Mouse (Mus musculus): ENCODE results near the gene Pklr. TPM values are rescaled to one million over a fixed set of nuclear protein-coding genes. Genes with fewer than 3 reads are reported as not detected.

Gene Pklr
- polyA plus RNA-seq, 1 experiment from 2014 or later = 162 TPM

DNA sequence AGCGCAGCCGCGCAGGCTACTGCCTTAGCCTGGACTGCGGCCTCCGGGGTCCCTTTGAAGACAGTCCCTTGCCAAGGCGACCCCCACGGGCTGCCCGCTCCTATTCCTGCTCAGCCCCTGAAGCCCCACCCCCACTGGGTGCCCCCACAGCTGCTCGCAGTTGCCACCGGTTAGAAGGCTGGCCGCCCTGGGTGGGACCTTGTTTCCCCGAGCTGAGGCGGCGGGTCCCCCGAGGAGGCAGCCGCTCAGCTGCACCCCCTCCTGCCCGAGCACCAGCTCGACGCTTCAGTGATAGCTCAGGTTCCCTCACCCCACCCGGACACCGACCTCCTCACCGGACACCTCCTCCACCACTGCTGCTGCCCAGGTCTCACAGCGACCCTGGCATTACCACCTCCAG is 51.3 kb downstream of the Pklr start:
- Histone ChIP-seq H3K36me3 (peaks cover 14% of the 10 kb centered on the region), H3K4me1 (peaks cover 64% of the 10 kb centered on the region), H3K27ac (no peak overlapping the region), H3K27me3 (replicated peaks) (peaks cover 10% of the 10 kb centered on the region; the same call in 1 of the 2 replicates), H3K4me2 (no peak overlapping the region; the same call in 1 of the 2 replicates), H3K9ac (no peak overlapping the region), H3K9me3 (replicated peaks) (no peaks in the 10 kb centered on the region), H3K4me3 (no peak overlapping the region)
- no peak for ATAC-seq
- 52% methylated on average over 23 of the region's 23 CpGs for WGBS (ENCODE audit: insufficient replicate concordance)

- Histone ChIP-seq H3K36me3 (peaks cover 9% of the 10 kb centered on the region), H3K9ac (no peak overlapping the region), H3K27me3 (replicated peaks) (peaks cover 10% of the 10 kb centered on the region; the same call in 1 of the 2 replicates), H3K9me3 (replicated peaks) (no peaks in the 10 kb centered on the region), H3K27ac (no peak overlapping the region), H3K4me1 (peaks cover 57% of the 10 kb centered on the region), H3K4me2 (no peak overlapping the region), H3K4me3 (no peak overlapping the region)
- no peak for ATAC-seq
- 55% methylated on average over 18 of the region's 18 CpGs for WGBS (ENCODE audit: insufficient replicate concordance)
These were observed 51.9 kb downstream of the Pklr start for GRCm38 (mm10) chr3:89187690-89188477.

- H3K4me3 ChIP-seq = no peak overlapping the region
- no peak overlapping the region for H3K9ac ChIP-seq
- ATAC-seq = no peak
- H3K4me2 ChIP-seq = no peak overlapping the region
- peaks cover 10% of the 10 kb centered on the region; the same call in 1 of the 2 replicates for H3K27me3 ChIP-seq (replicated peaks)
- H3K9me3 ChIP-seq (replicated peaks) = no peaks in the 10 kb centered on the region
- peaks cover 9% of the 10 kb centered on the region for H3K36me3 ChIP-seq
- peaks cover 51% of the 10 kb centered on the region for H3K4me1 ChIP-seq
- H3K27ac ChIP-seq = no peak overlapping the region
- 69% methylated on average over 12 of the region's 12 CpGs for WGBS (ENCODE audit: insufficient replicate concordance)
These were observed 52.5 kb downstream of the Pklr start for GRCm38 (mm10) chr3:89188478-89188875.

- H3K27me3 ChIP-seq (replicated peaks) = peaks cover 10% of the 10 kb centered on the region; the same call in 1 of the 2 replicates
- ATAC-seq = no peak
These were observed 54.5 kb downstream of the Pklr start for GRCm38 (mm10) chr3:89190436-89190835.

DNA sequence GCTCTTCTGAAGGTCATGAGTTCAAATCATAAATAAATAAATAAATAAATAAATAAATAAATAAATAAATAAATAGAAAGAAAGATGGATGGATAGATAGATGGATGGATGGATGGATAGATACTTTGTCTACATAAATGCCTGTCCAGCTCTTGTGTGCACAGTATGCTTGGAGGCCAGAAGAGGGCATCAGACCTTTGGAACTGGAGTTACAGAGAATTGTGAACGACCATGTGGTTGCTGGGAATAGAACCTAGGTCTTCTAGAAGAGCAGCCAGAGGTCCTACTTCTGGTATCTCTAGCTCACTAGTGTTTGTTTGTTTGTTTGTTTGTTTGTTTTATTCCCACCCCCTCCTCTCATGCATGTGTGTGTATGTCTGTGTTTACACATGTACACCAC is 57.4 kb downstream of the Pklr start:
- no peaks in the 10 kb centered on the region for H3K9me3 ChIP-seq (replicated peaks)
- no peak overlapping the region for H3K4me3 ChIP-seq
- peaks cover 10% of the 10 kb centered on the region; the same call in 1 of the 2 replicates for H3K27me3 ChIP-seq (replicated peaks)
- H3K9ac ChIP-seq = no peak overlapping the region
- H3K4me1 ChIP-seq = peaks cover 38% of the 10 kb centered on the region
- H3K36me3 ChIP-seq = peaks cover 5% of the 10 kb centered on the region
- 48% methylated on average over 1 of the region's 1 CpGs for WGBS (ENCODE audit: insufficient replicate concordance)
- no peak overlapping the region for H3K27ac ChIP-seq
- no peak overlapping the region for H3K4me2 ChIP-seq
- no peak for ATAC-seq

More at GRCm38 (mm10) chr3:89190436-89190835, 54.5 kb downstream of the Pklr start:
- H3K9ac ChIP-seq = no peak overlapping the region
- H3K4me2 ChIP-seq = no peak overlapping the region
- peaks cover 9% of the 10 kb centered on the region for H3K36me3 ChIP-seq
- no peaks in the 10 kb centered on the region for H3K9me3 ChIP-seq (replicated peaks)
- H3K4me1 ChIP-seq = peaks cover 43% of the 10 kb centered on the region
- H3K27ac ChIP-seq = no peak overlapping the region
- 16% methylated on average over 8 of the region's 8 CpGs for WGBS (ENCODE audit: insufficient replicate concordance)
- no peak overlapping the region for H3K4me3 ChIP-seq

- 79% methylated on average over 2 of the region's 2 CpGs for WGBS (ENCODE audit: insufficient replicate concordance)
These were observed 57.9 kb downstream of the Pklr start for GRCm38 (mm10) chr3:89193853-89194252.

More at GRCm38 (mm10) chr3:89193853-89194252, 57.9 kb downstream of the Pklr start:
- Histone ChIP-seq H3K27ac (no peak overlapping the region), H3K4me2 (no peak overlapping the region), H3K36me3 (0 out of 2 replicates have a peak, but pooled peaks cover under 1% of the 10 kb centered on the region), H3K9me3 (replicated peaks) (no peaks in the 10 kb centered on the region), H3K4me3 (no peak overlapping the region), H3K4me1 (peaks cover 33% of the 10 kb centered on the region), H3K27me3 (replicated peaks) (peaks cover 5% of the 10 kb centered on the region; the same call in 1 of the 2 replicates), H3K9ac (no peak overlapping the region)
- ATAC-seq = no peak

Other genes starting within 250 kb of the Pklr start
- gene Msto1, start 222.1 kb upstream of the Pklr start, polyA plus RNA-seq (2016; fragmentation: Nextera tagmentation; extraction: Ambion mirVana) = 24.3 and 26.5 TPM in 2 replicates
- gene Ash1l, start 185.5 kb upstream of the Pklr start, polyA plus RNA-seq (2016; fragmentation: Nextera tagmentation; extraction: Ambion mirVana) = 8.0 and 8.9 TPM in 2 replicates
- gene Dap3, start 185.0 kb upstream of the Pklr start, polyA plus RNA-seq (2016; fragmentation: Nextera tagmentation; extraction: Ambion mirVana) = 133 and 139 TPM in 2 replicates
- 7.7 and 8.8 TPM in 2 replicates for gene Rusc1, start 42.8 kb upstream of the Pklr start, polyA plus RNA-seq (2016; fragmentation: Nextera tagmentation; extraction: Ambion mirVana)
- 0.06 TPM in 1 of 2 replicates, not detected in the other for gene Gm43738, start 35.0 kb upstream of the Pklr start, polyA plus RNA-seq (2016; fragmentation: Nextera tagmentation; extraction: Ambion mirVana)
- 284 and 291 TPM in 2 replicates for gene Fdps, start 34.2 kb upstream of the Pklr start, polyA plus RNA-seq (2016; fragmentation: Nextera tagmentation; extraction: Ambion mirVana)
- 0.81 and 0.86 TPM in 2 replicates for gene Hcn3, start 24.1 kb downstream of the Pklr start, polyA plus RNA-seq (2016; fragmentation: Nextera tagmentation; extraction: Ambion mirVana)
- gene Clk2, start 28.7 kb downstream of the Pklr start, polyA plus RNA-seq (2016; fragmentation: Nextera tagmentation; extraction: Ambion mirVana) = 21.1 and 21.2 TPM in 2 replicates
- 79.8 and 86.3 TPM in 2 replicates for gene Scamp3, start 41.3 kb downstream of the Pklr start, polyA plus RNA-seq (2016; fragmentation: Nextera tagmentation; extraction: Ambion mirVana)
- 5.3 and 6.6 TPM in 2 replicates for gene Fam189b, start 47.0 kb downstream of the Pklr start, polyA plus RNA-seq (2016; fragmentation: Nextera tagmentation; extraction: Ambion mirVana)
- gene Gba, start 66.8 kb downstream of the Pklr start, polyA plus RNA-seq (2016; fragmentation: Nextera tagmentation; extraction: Ambion mirVana) = 26.6 and 26.7 TPM in 2 replicates
- 1.7 and 3.1 TPM in 2 replicates for gene Thbs3, start 79.0 kb downstream of the Pklr start, polyA plus RNA-seq (2016; fragmentation: Nextera tagmentation; extraction: Ambion mirVana)
- 160 and 167 TPM in 2 replicates for gene Mtx1, start 90.9 kb downstream of the Pklr start, polyA plus RNA-seq (2016; fragmentation: Nextera tagmentation; extraction: Ambion mirVana)
- gene Muc1, start 92.9 kb downstream of the Pklr start, polyA plus RNA-seq (2016; fragmentation: Nextera tagmentation; extraction: Ambion mirVana) = 0.13 TPM in 1 of 2 replicates, not detected in the other
- 170 and 187 TPM in 2 replicates for gene Krtcap2, start 109.8 kb downstream of the Pklr start, polyA plus RNA-seq (2016; fragmentation: Nextera tagmentation; extraction: Ambion mirVana)
- gene Trim46, start 110.2 kb downstream of the Pklr start, polyA plus RNA-seq (2016; fragmentation: Nextera tagmentation; extraction: Ambion mirVana) = 0.31 and 0.38 TPM in 2 replicates
- 72.3 and 73.6 TPM in 2 replicates for gene Dpm3, start 123.2 kb downstream of the Pklr start, polyA plus RNA-seq (2016; fragmentation: Nextera tagmentation; extraction: Ambion mirVana)
- gene Slc50a1, start 134.4 kb downstream of the Pklr start, polyA plus RNA-seq (2016; fragmentation: Nextera tagmentation; extraction: Ambion mirVana) = 19.3 and 21.6 TPM in 2 replicates
- 5.2 and 5.3 TPM in 2 replicates for gene Efna1, start 145.0 kb downstream of the Pklr start, polyA plus RNA-seq (2016; fragmentation: Nextera tagmentation; extraction: Ambion mirVana)
- gene Efna3, start 186.8 kb downstream of the Pklr start, polyA plus RNA-seq (2016; fragmentation: Nextera tagmentation; extraction: Ambion mirVana) = 0.65 and 1.0 TPM in 2 replicates
- 2.1 and 2.3 TPM in 2 replicates for gene Efna4, start 201.9 kb downstream of the Pklr start, polyA plus RNA-seq (2016; fragmentation: Nextera tagmentation; extraction: Ambion mirVana)
- gene Adam15, start 213.9 kb downstream of the Pklr start, polyA plus RNA-seq (2016; fragmentation: Nextera tagmentation; extraction: Ambion mirVana) = 14.1 and 14.5 TPM in 2 replicates
- 0.05 and 0.06 TPM in 2 replicates for gene Dcst2, start 225.8 kb downstream of the Pklr start, polyA plus RNA-seq (2016; fragmentation: Nextera tagmentation; extraction: Ambion mirVana)
- gene Dcst1, start 229.1 kb downstream of the Pklr start, polyA plus RNA-seq (2016; fragmentation: Nextera tagmentation; extraction: Ambion mirVana) = not detected in 2 replicates

Measured in liver, embryonic 12.5 days (tissue).